Mouse (Mus musculus): ENCODE data around the gene Ncan.
"Not testable (repeated sequence)": the region's sequence is repeated elsewhere in the genome, so short reads cannot be mapped to it uniquely, and the experiment has no call there.

Gene Ncan

DNA sequence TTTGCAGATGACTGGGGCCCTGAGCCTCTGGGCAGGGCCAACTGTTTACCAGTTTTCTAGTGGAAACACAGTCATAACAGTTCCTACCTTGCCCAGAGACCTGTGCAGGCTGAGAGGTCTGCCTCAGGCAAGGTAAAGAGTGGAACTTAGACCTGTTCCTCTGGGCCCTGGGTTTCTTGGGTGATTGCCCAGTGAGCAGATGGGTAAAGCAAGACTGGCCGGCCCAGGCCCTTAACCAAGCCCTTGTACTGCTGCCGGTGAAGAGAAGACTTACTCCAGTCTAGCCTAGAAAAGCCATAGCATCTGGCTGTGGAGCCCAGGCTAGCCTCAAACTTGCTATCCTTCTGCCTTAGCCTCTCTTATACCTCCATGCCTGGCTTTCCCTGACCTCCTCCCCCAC is 38.7 kb downstream of the Ncan start:
- DNase-seq, result peak; percentile 22 to 39

- DNase-seq, result no peak
Measured at GRCm38 (mm10) chr8:70073682-70074081, 47.0 kb downstream of the Ncan start.

DNA sequence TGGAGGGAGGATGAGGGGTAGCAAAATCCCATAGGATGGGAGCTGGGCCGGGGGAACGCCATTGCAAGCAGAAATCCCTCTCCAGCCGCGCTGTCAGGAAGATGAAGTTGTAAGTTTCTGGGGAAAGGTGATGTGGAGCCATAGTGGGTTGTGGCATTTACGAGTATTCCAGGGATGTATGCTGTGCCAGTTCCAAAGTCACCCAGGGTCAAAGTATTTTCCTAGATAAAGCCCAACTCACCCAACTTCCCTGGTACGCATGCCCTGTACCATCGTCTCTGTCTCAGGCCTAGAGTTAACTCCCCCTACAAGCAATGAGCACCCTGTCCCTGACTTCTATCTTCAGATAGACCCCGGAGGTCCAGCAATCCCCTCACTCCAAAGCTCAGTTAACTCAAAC is 47.6 kb downstream of the Ncan start:
- DNase-seq, result no peak

DNA sequence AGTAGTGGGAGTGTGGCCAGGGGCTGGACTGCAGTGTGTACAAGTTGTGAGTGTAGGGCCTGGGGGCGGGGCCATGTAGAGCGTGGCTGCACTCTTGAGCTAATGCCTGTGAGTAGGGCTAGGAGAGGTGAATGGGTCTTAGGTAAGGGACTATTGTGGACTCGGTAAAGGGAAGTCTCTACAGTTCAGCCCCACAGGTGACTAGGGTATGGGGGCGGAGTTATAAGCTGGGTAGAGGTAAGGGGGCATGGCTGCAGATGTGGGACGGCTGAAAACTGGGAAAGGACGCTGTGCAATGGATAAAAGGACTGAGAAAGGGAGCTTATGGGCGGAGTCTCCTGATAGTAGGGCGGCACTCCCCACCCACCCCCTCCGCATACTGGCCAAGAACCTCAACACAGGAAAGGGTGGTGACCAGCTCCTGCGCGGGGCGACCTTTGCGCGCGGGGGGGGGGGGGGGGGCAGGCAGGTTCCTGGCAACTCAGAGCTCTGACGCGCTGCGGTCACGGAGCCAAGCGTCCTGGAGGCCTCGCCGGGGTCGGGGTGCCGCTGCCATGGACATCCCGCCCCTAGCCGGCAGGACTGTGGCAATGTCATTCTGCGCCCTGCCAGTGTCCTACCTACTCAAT is 48.1 kb downstream of the Ncan start, which contains the start of gene Tm6sf2:
Tm6sf2 (plus strand) TSS at position 484 of the 629 bp plus-strand sequence.
- no peak for DNase-seq

DNA sequence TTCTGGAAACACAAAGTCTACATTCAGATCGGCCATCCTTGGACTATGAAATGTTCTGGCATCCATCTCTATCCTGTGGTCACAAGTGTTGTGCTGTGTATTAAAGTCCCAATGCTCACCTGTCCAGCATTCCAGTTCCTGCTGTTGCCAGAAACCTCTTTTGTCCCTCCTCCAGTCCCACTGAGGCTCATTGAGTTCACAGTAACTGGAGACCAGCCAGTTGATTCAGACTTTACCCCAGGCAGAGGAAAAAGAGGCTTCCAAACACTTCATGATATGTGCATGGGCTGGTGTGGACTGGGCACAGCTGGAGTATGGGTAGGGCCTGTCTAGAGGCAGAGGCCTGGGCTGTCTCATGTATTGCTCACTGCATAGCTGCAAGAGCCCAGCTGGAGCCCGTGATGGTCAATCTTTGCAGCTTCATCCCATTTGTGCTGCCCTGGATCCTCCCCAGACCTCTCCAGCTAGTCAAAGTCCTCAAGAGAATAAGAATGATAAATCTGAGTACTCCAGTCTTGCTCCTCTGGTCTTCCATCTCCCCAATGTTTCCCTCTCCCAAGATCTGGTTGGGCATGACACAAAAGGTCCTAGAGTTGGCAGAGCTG is 48.7 kb downstream of the Ncan start:
- DNase-seq, result no peak

GRCm38 (mm10) chr8:70057721-70058120 is 63.0 kb downstream of the Ncan start:
- no peak for DNase-seq

- not testable (repeated sequence) for DNase-seq
Measured at GRCm38 (mm10) chr8:70050434-70050833, 70.2 kb downstream of the Ncan start.

- DNase-seq, result no peak
Measured at GRCm38 (mm10) chr8:70049662-70050061, 71.0 kb downstream of the Ncan start.

DNA sequence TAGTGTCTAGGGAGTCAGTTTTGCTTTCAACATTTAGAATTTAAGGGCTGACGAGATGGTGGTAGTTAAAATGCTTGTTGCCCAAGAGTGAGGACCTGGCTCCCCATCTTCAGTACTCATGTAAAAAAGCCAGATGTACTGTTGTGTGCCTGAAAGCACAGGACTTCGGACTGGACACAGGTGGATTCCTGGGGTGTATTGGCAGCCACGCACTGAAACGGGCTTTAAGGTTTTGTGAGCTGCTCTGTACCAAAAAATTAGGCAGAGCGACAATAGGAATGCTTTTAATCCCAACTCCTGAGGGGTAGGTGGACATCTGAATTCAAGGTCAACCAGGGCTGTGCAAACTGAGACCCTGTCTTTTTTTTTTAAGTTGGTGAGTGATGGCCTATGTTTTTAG is 76.7 kb downstream of the Ncan start:
- no peak for DNase-seq

All from cerebellum, postnatal 36 days (tissue).